Mouse (Mus musculus) ES-E14 (cell line): ENCODE measurements around the gene Doc2b. TPM values are rescaled to one million over a fixed set of nuclear protein-coding genes. Genes with fewer than 3 reads are reported as not detected.

Experiments used
- DNase-seq: peaks from one replicate; pipeline ENCODE4 v3.0.0-alpha.2; 2013; ENCODE audit warnings: low read depth, low spot score
- H3K27ac ChIP-seq: 2 replicates; pipeline ENCODE4 v1.5.1; 2012; ENCODE audit warnings: low read depth, mild to moderate bottlenecking, low read length, moderate library complexity, mixed read lengths; ENCODE audit not compliant: poor library complexity, insufficient read depth, severe bottlenecking
- H3K36me3 ChIP-seq: 2 replicates; pipeline ENCODE4 v1.6.1; 2012; ENCODE audit warnings: mild to moderate bottlenecking, low read length, moderate library complexity, mixed read lengths; ENCODE audit not compliant: control insufficient read depth, poor library complexity, insufficient read depth, severe bottlenecking
- H3K4me1 ChIP-seq, 2 experiments: fragments of 150-350 bp in 1 of 2; sonication (generic) in 1 of 2; 2 replicates each; pipeline ENCODE4 v1.6.1; 2012; ENCODE audit warnings: low read length in 2 of 2, mild to moderate bottlenecking in 1 of 2, mixed read lengths in 1 of 2; ENCODE audit not compliant: control insufficient read depth in 2 of 2, insufficient read depth in 2 of 2, poor library complexity in 1 of 2
- H3K4me3 ChIP-seq, 2 experiments: fragments of 150-350 bp in 1 of 2; sonication (generic) in 1 of 2; 2 replicates each; pipeline ENCODE4 v1.5.1; 2012; ENCODE audit warnings: low read length in 2 of 2, low read depth in 1 of 2, mild to moderate bottlenecking in 1 of 2, mixed read lengths in 1 of 2; ENCODE audit not compliant: insufficient read depth in 1 of 2, poor library complexity in 1 of 2, severe bottlenecking in 1 of 2
- H3K9ac ChIP-seq: 2 replicates; pipeline ENCODE4 v1.6.1; 2012; ENCODE audit warnings: low read depth, mild to moderate bottlenecking, low read length, mixed read lengths; ENCODE audit not compliant: poor library complexity, insufficient read depth, severe bottlenecking
- H3K9me3 ChIP-seq: fragments of 150-350 bp; sonication (generic); 2 replicates; pipeline ENCODE4 v1.6.1; 2012; ENCODE audit warnings: low read depth, mild to moderate bottlenecking, low read length; ENCODE audit not compliant: control insufficient read depth, insufficient read depth
- CHD2 ChIP-seq: IDR thresholded peaks from 2 replicates; pipeline ENCODE4 v1.6.1; 2014; ENCODE audit warnings: mild to moderate bottlenecking, low read depth, low read length, inconsistent platforms
- HCFC1 ChIP-seq: IDR thresholded peaks from 2 replicates; pipeline ENCODE4 v1.6.1; 2012; ENCODE audit warnings: low read length, inconsistent platforms, borderline replicate concordance; ENCODE audit not compliant: insufficient read depth
- MAFK ChIP-seq: IDR thresholded peaks from 2 replicates; pipeline ENCODE4 v1.6.1; 2014; ENCODE audit warnings: mild to moderate bottlenecking, low read depth, low read length, inconsistent platforms; ENCODE audit not compliant: insufficient read depth
- ZC3H11A ChIP-seq: IDR thresholded peaks from 2 replicates; pipeline ENCODE4 v1.6.1; 2012; ENCODE audit warnings: low read depth, mild to moderate bottlenecking, inconsistent platforms, low read length, borderline replicate concordance
- ZNF384 ChIP-seq: IDR thresholded peaks from 2 replicates; pipeline ENCODE4 v1.6.1; 2012; ENCODE audit warnings: low read depth, low read length, inconsistent platforms
- in situ Hi-C, 2 experiments: fragments of 600-800 bp; cut with MboI; formaldehyde crosslinking; loops; one replicate each; pipeline ENCODE4 v1.15.1; 2025; ENCODE audit warnings: low sequenced_read_pairs in 2 of 2, inconsistent platforms in 1 of 2; ENCODE audit not compliant: unreplicated experiment in 2 of 2
- total RNA-seq: library from RNA; depleted of rRNA; stranded (reverse); fragments of 300-350 nt; gene quantifications from 2 replicates; pipeline ENCODE4 v1.2.3, GENCODE M21; 2012; rRNA removed

The Doc2b gene
- total RNA-seq, 1 experiment: 0.27 TPM

GRCm38 (mm10) chr11:75727168-75727567 lies 68.7 kb downstream of the Doc2b start:
- no peak overlapping the region for H3K9ac ChIP-seq
- no peak overlapping the region for H3K27ac ChIP-seq
- no peaks in the 10 kb centered on the region for H3K36me3 ChIP-seq
- H3K9me3 ChIP-seq: no peaks in the 10 kb centered on the region
- H3K4me1 ChIP-seq: peaks cover 2 to 4% of the 10 kb centered on the region in 2 experiments; a peak in 2 of 4 replicates
- TF ChIP-seq HCFC1 (no peak), ZC3H11A (no peak), ZNF384 (no peak), CHD2 (no peak), MAFK (no peak)
- no peak overlapping the region for H3K4me3 ChIP-seq
- DNase-seq: no peak
- in situ Hi-C loops: no loop called here

GRCm38 (mm10) chr11:75722339-75722738 lies 73.5 kb downstream of the Doc2b start:
- in situ Hi-C loops: no loop called here
- Histone ChIP-seq H3K9ac (no peak overlapping the region), H3K36me3 (no peaks in the 10 kb centered on the region), H3K27ac (no peak overlapping the region), H3K4me1 (peaks cover 0 to 2% of the 10 kb centered on the region in 2 experiments; a peak in 1 of 4 replicates), H3K4me3 (no peak overlapping the region), H3K9me3 (no peaks in the 10 kb centered on the region)
- TF ChIP-seq HCFC1 (no peak), ZC3H11A (no peak), ZNF384 (no peak), CHD2 (no peak), MAFK (no peak)
- DNase-seq: no peak

Other genes with a start within 250 kb of the Doc2b start
- 31.3 and 40.3 TPM in 2 replicates for gene Pitpna, start 208.0 kb downstream of the Doc2b start, total RNA-seq
- gene Inpp5k, start 165.1 kb downstream of the Doc2b start, total RNA-seq: 12.2 and 13.8 TPM in 2 replicates
- 62.8 and 62.9 TPM in 2 replicates for gene Myo1c, start 145.5 kb downstream of the Doc2b start, total RNA-seq
- gene Crk, start 116.8 kb downstream of the Doc2b start, total RNA-seq: 68.1 and 71.3 TPM in 2 replicates
- 256 and 432 TPM in 2 replicates for gene Ywhae, start 63.2 kb downstream of the Doc2b start, total RNA-seq
- 0.69 and 0.71 TPM in 2 replicates for gene Rph3al, start 142.4 kb upstream of the Doc2b start, total RNA-seq
- gene 1700016K19Rik, start 203.9 kb upstream of the Doc2b start, total RNA-seq: 0.63 and 1.2 TPM in 2 replicates
- 1.2 and 2.9 TPM in 2 replicates for gene Rflnb, start 231.7 kb upstream of the Doc2b start, total RNA-seq